8 mouse cellular contexts compared by ENCODE assay signal in the genomic region with DNA sequence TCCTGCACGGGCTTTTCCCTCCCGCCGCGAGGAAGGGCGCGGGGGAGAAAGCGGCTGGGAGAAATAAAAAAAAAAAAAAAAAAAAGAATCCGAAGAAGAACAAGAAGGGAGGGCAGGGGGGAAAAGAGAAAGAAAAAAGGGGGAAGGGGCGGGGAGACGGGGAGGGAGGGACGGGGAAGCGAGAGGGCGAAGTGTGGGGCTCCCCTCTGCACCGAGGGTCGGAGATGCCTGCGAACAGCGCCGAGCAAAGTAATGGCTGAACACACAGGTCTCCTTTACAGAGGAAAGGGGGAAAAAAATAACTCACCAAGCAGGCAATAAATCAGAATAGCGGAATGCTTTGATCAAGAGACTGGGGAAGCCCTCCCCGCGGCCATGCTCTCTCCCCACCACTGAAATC. TPM values are rescaled to one million over a fixed set of nuclear protein-coding genes. Genes with fewer than 3 reads are reported as not detected.
A peak's percentile ranks its signal among the peaks of the same experiment; 100 is the strongest.
DNase-seq lines count a peak whose midpoint lies in the region; ATAC-seq and TF ChIP-seq lines count a peak whose summit lies in the region.

No protein-coding gene starts in this region.

- peaks cover 6% of the 10 kb centered on the region for H3K4me1 ChIP-seq in kidney, adult 2 months (ENCODE audit: control insufficient read depth, insufficient read depth, low read length)
- H3K4me1 ChIP-seq in embryonic facial prominence, embryonic 12.5 days, result peaks cover 22% of the 10 kb centered on the region
- H3K4me1 ChIP-seq in hindbrain, postnatal 0 days (ENCODE audit: insufficient read depth, low read length), result peaks cover 12% of the 10 kb centered on the region
- H3K4me1 ChIP-seq in midbrain, embryonic 13.5 days (replicated peaks), result peaks cover 43% of the 10 kb centered on the region

- WGBS in kidney, adult 2 months, result under 1% methylated on average over 20 of the region's 21 CpGs
- 2% methylated on average over 16 of the region's 21 CpGs for WGBS in embryonic facial prominence, embryonic 12.5 days
- under 1% methylated on average over 14 of the region's 21 CpGs for WGBS in hindbrain, postnatal 0 days
- WGBS in midbrain, embryonic 13.5 days, result under 1% methylated on average over 20 of the region's 21 CpGs

- no peak overlapping the region for H3K27ac ChIP-seq in kidney, adult 2 months (ENCODE audit: insufficient read depth, low read depth, low read length)
- H3K27ac ChIP-seq in embryonic facial prominence, embryonic 12.5 days, result peak overlapping the region; percentile 93
- peak overlapping the region; percentile 83 for H3K27ac ChIP-seq in hindbrain, postnatal 0 days
- H3K27ac ChIP-seq in midbrain, embryonic 13.5 days, result peak overlapping the region; percentile 92

- no peak for TF ChIP-seq CTCF in kidney, adult 2 months (conservative IDR thresholded peaks at IDR 0.05; ENCODE audit: insufficient read depth, insufficient read length, low read depth, low read length)
- no peak for TF ChIP-seq CTCF in hindbrain, postnatal 0 days (IDR thresholded peaks at IDR 0.05; ENCODE audit: low read depth)

- no peaks in the 10 kb centered on the region for H3K36me3 ChIP-seq in kidney, adult 2 months (ENCODE audit: control insufficient read depth, insufficient read depth, low read length)
- H3K36me3 ChIP-seq in embryonic facial prominence, embryonic 12.5 days, result no peaks in the 10 kb centered on the region
- no peaks in the 10 kb centered on the region for H3K36me3 ChIP-seq in hindbrain, postnatal 0 days (ENCODE audit: insufficient read depth, low read length)
- H3K36me3 ChIP-seq in midbrain, embryonic 13.5 days, result no peaks in the 10 kb centered on the region

- DNase-seq in kidney, adult 2 months, result no peak
- DNase-seq in kidney, adult 9 months, result no peak
- peak; percentile 5 for DNase-seq in R1 (ENCODE audit: low read depth, low spot score)
- peak; percentile 61 for DNase-seq in hindbrain, postnatal 0 days (ENCODE audit: low spot score)
- DNase-seq in urinary bladder, postnatal 4 days (ENCODE audit: low spot score in 2 of 2), result no peak

- H3K9ac ChIP-seq in embryonic facial prominence, embryonic 12.5 days, result peak overlapping the region; percentile 85
- peak overlapping the region; percentile 80 for H3K9ac ChIP-seq in hindbrain, postnatal 0 days (replicated peaks; ENCODE audit: low read length)
- H3K9ac ChIP-seq in midbrain, embryonic 13.5 days (replicated peaks), result peak overlapping the region; percentile 96

- no peak for TF ChIP-seq POLR2A in kidney, adult 2 months (IDR thresholded peaks at IDR 0.05; ENCODE audit: low read depth, low read length)

- H3K27me3 ChIP-seq in kidney, adult 2 months (replicated peaks; ENCODE audit: control insufficient read depth, insufficient read depth, low read length), result peaks cover 2% of the 10 kb centered on the region
- no peaks in the 10 kb centered on the region for H3K27me3 ChIP-seq in embryonic facial prominence, embryonic 12.5 days
- H3K27me3 ChIP-seq in hindbrain, postnatal 0 days (ENCODE audit: insufficient read depth, low read length), result no peaks in the 10 kb centered on the region
- peaks cover 11% of the 10 kb centered on the region for H3K27me3 ChIP-seq in midbrain, embryonic 13.5 days

- H3K4me3 ChIP-seq in kidney, adult 2 months (ENCODE audit: insufficient read depth, low read depth, low read length), result peak overlapping the region; percentile 63
- peak overlapping the region; percentile 86 for H3K4me3 ChIP-seq in embryonic facial prominence, embryonic 12.5 days
- H3K4me3 ChIP-seq in hindbrain, postnatal 0 days (ENCODE audit: low read length), result peak overlapping the region; percentile 88
- H3K4me3 ChIP-seq in midbrain, embryonic 13.5 days (replicated peaks), result peak overlapping the region; percentile 91

- no peaks in the 10 kb centered on the region for H3K9me3 ChIP-seq in embryonic facial prominence, embryonic 12.5 days
- H3K9me3 ChIP-seq in hindbrain, postnatal 0 days (ENCODE audit: low read length), result no peaks in the 10 kb centered on the region
- no peaks in the 10 kb centered on the region for H3K9me3 ChIP-seq in midbrain, embryonic 13.5 days

- ATAC-seq in embryonic facial prominence, embryonic 12.5 days (ENCODE audit: insufficient number of reproducible peaks, insufficient read depth, low FRiP score, low TSS enrichment), result no peak
- no peak for ATAC-seq in hindbrain, postnatal 0 days
- ATAC-seq in midbrain, embryonic 13.5 days, result no peak
- no peak for ATAC-seq in erythroid progenitor cell, adult 5-6 weeks (replicated peaks; ENCODE audit: low FRiP score, poor library complexity, severe bottlenecking)

- peak overlapping the region; percentile 67 for H3K4me2 ChIP-seq in embryonic facial prominence, embryonic 12.5 days (replicated peaks)
- H3K4me2 ChIP-seq in hindbrain, postnatal 0 days (ENCODE audit: low read depth, low read length), result peak overlapping the region; percentile 72
- peak overlapping the region; percentile 69 for H3K4me2 ChIP-seq in midbrain, embryonic 13.5 days (replicated peaks)

RNA-seq across cellular contexts. Expression of a gene that starts 1.2 kb away (rescaled TPM):
- 7.0 and 9.2 TPM in 2 replicates for polyA plus RNA-seq in kidney, adult 2 months (2012; rRNA removed)
- 73.6 TPM in 2 replicates for polyA plus RNA-seq in embryonic facial prominence, embryonic 12.5 days (2016; fragmentation: Nextera tagmentation; extraction: Ambion mirVana)
- 48.3 and 54.9 TPM in 2 replicates for total RNA-seq in hindbrain, postnatal 0 days (2014; rRNA removed)
- 35.2 and 39.3 TPM in 2 replicates for polyA plus RNA-seq in hindbrain, postnatal 0 days (2015; fragmentation: Nextera tagmentation; extraction: Ambion mirVana)
- polyA plus RNA-seq in midbrain, embryonic 13.5 days (2015; fragmentation: Nextera tagmentation; extraction: Ambion mirVana), result 73.1 and 76.2 TPM in 2 replicates
- 0.36 TPM in 1 of 2 replicates, not detected in the other for total RNA-seq in erythroid progenitor cell, adult 5-6 weeks (2015; ENCODE audit: low replicate concordance)
- total RNA-seq in erythroid progenitor cell, adult 5-6 weeks (2017; ENCODE audit: low replicate concordance), result not detected in 2 replicates

Comparison
In these comparisons a context has a peak if more than half of its experiments do, and no peak if none do; other contexts are left out.
1. DNase-seq: peak in R1 (single experiment) and hindbrain, postnatal 0 days (single experiment); none in kidney, adult 2 months (single experiment), kidney, adult 9 months (single experiment) and urinary bladder, postnatal 4 days (0 of 2).
2. Peak in every context shown above with its lines, with median percentiles within 50 percentile points of each other: H3K4me3 ChIP-seq, H3K4me2 ChIP-seq and H3K9ac ChIP-seq.